Mouse (Mus musculus) G1E (cell line): ENCODE measurements around the gene Tmem37. TPM values are rescaled to one million over a fixed set of nuclear protein-coding genes. Genes with fewer than 3 reads are reported as not detected.

Source experiments
- ATAC-seq: 2 replicates; pipeline ENCODE4 v1.8.0; 2016; ENCODE audit warnings: mild to moderate bottlenecking; ENCODE audit not compliant: insufficient number of reproducible peaks, poor library complexity, low FRiP score, severe bottlenecking; ENCODE audit errors: extremely low read depth
- DNase-seq: peaks from one replicate; pipeline ENCODE4 v3.0.0; 2012; ENCODE audit warnings: low spot score
- H3K27me3 ChIP-seq: 2 replicates; pipeline ENCODE4 v1.6.1; 2012; ENCODE audit warnings: mild to moderate bottlenecking, low read length, inconsistent platforms; ENCODE audit not compliant: insufficient read depth
- H3K36me3 ChIP-seq: replicated peaks from 2 replicates; pipeline ENCODE3; 2012; ENCODE audit warnings: mild to moderate bottlenecking, inconsistent platforms
- H3K4me1 ChIP-seq: 2 replicates; pipeline ENCODE4 v1.6.1; 2012; ENCODE audit warnings: low read depth, low read length, inconsistent platforms, mixed read lengths; ENCODE audit not compliant: insufficient read depth
- H3K4me3 ChIP-seq: 2 replicates; pipeline ENCODE4 v1.5.1; 2012; ENCODE audit warnings: low read depth, mild to moderate bottlenecking, inconsistent platforms, low read length, moderate library complexity, mixed read lengths
- H3K9me3 ChIP-seq: replicated peaks from 2 replicates; pipeline ENCODE4 v1.6.1; 2012; ENCODE audit warnings: inconsistent platforms
- CTCF ChIP-seq: IDR thresholded peaks from 2 replicates; pipeline ENCODE4 v1.5.1; 2012; ENCODE audit warnings: low read depth, low read length, inconsistent platforms, mixed read lengths
- GATA1 ChIP-seq: IDR thresholded peaks from 2 replicates; pipeline ENCODE4 v1.6.1; 2012; ENCODE audit warnings: borderline replicate concordance, low read length, inconsistent platforms, mixed read lengths
- GATA2 ChIP-seq: IDR thresholded peaks from 2 replicates; pipeline ENCODE4 v1.6.1; 2012; ENCODE audit warnings: low read depth, low read length, inconsistent platforms, borderline replicate concordance
- POLR2AphosphoS5 ChIP-seq: IDR thresholded peaks from 2 replicates; pipeline ENCODE4 v1.6.1; 2012; ENCODE audit warnings: low read depth, low read length, inconsistent platforms; ENCODE audit not compliant: insufficient replicate concordance
- TAL1 ChIP-seq: conservative IDR thresholded peaks from 2 replicates; pipeline ENCODE4 v1.6.1; 2012; ENCODE audit warnings: low read depth, low read length, inconsistent platforms, mixed read lengths
- polyA plus RNA-seq: library from polyadenylated mRNA; stranded (reverse); fragments of >175 nt; gene quantifications from 2 replicates; pipeline ENCODE4 v1.2.3, GENCODE M21; 2012
- total RNA-seq, 2 experiments: library from RNA; stranded (forward) in 1 of 2; stranded (reverse) in 1 of 2; fragments of 200-1000 nt in 1 of 2; fragments of >200 nt in 1 of 2; fragmentation: Nextera tagmentation in 1 of 2; gene quantifications; 2 replicates each; pipeline ENCODE4 v1.2.3; 2014 to 2017

The Tmem37 gene
- total and polyA plus RNA-seq, 3 experiments, result 0.22 TPM; not detected in 2

- Histone ChIP-seq H3K4me3 (peak overlapping the region; percentile 72; the same call in 1 of the 2 replicates), H3K27me3 (no peaks in the 10 kb centered on the region), H3K36me3 (peaks cover 66% of the 10 kb centered on the region), H3K9me3 (peaks cover 14% of the 10 kb centered on the region), H3K4me1 (peaks cover 58% of the 10 kb centered on the region)
- DNase-seq (no peak), ATAC-seq (no peak)
- TF ChIP-seq GATA1, result no peak
- TF ChIP-seq GATA2, result no peak
- TF ChIP-seq TAL1, result no peak
- TF ChIP-seq POLR2AphosphoS5, result no peak
- TF ChIP-seq CTCF, result no peak
Measured at GRCm38 (mm10) chr1:120119389-120119788, 45.5 kb upstream of the Tmem37 start.

GRCm38 (mm10) chr1:120118854-120119253 lies 45.0 kb upstream of the Tmem37 start:
- TF ChIP-seq GATA2 (no peak), GATA1 (no peak), TAL1 (no peak), CTCF (no peak), POLR2AphosphoS5 (no peak)
- peaks cover 68% of the 10 kb centered on the region for H3K36me3 ChIP-seq
- DNase-seq, result no peak
- H3K4me1 ChIP-seq, result peaks cover 55% of the 10 kb centered on the region
- H3K27me3 ChIP-seq, result no peaks in the 10 kb centered on the region
- H3K9me3 ChIP-seq, result peaks cover 17% of the 10 kb centered on the region
- H3K4me3 ChIP-seq, result peak overlapping the region; percentile 29; the same call in 1 of the 2 replicates
- ATAC-seq, result no peak

- Histone ChIP-seq H3K4me3 (no peak overlapping the region), H3K9me3 (peaks cover 17% of the 10 kb centered on the region), H3K4me1 (peaks cover 48% of the 10 kb centered on the region), H3K36me3 (peaks cover 89% of the 10 kb centered on the region), H3K27me3 (no peaks in the 10 kb centered on the region)
- TF ChIP-seq TAL1 (no peak), CTCF (no peak), GATA2 (no peak), POLR2AphosphoS5 (no peak), GATA1 (no peak)
- ATAC-seq (no peak), DNase-seq (no peak)
Measured at GRCm38 (mm10) chr1:120116106-120116505, 42.2 kb upstream of the Tmem37 start.

- H3K4me3 ChIP-seq, result no peak overlapping the region
- H3K9me3 ChIP-seq, result peaks cover 17% of the 10 kb centered on the region
- TF ChIP-seq CTCF (no peak), TAL1 (no peak), POLR2AphosphoS5 (no peak), GATA2 (no peak), GATA1 (no peak)
- H3K27me3 ChIP-seq, result no peaks in the 10 kb centered on the region
- DNase-seq (no peak), ATAC-seq (no peak)
- H3K36me3 ChIP-seq, result peaks cover 93% of the 10 kb centered on the region
- H3K4me1 ChIP-seq, result peaks cover 48% of the 10 kb centered on the region
Measured at GRCm38 (mm10) chr1:120115671-120116081, 41.8 kb upstream of the Tmem37 start.

- Histone ChIP-seq H3K36me3 (peaks cover 68% of the 10 kb centered on the region), H3K4me3 (no peak overlapping the region)
- peak; percentile 46 for ATAC-seq
Measured at GRCm38 (mm10) chr1:120112251-120113187, 38.6 kb upstream of the Tmem37 start.

GRCm38 (mm10) chr1:120111766-120112165 lies 37.9 kb upstream of the Tmem37 start:
- Histone ChIP-seq H3K36me3 (peaks cover 60% of the 10 kb centered on the region), H3K9me3 (peaks cover 17% of the 10 kb centered on the region), H3K27me3 (no peaks in the 10 kb centered on the region; the same call in 1 of the 2 replicates), H3K4me1 (peaks cover 17% of the 10 kb centered on the region), H3K4me3 (no peak overlapping the region)
- ATAC-seq, result no peak
- TF ChIP-seq GATA2 (no peak), CTCF (no peak), POLR2AphosphoS5 (no peak), GATA1 (no peak), TAL1 (no peak)
- DNase-seq, result no peak

More at GRCm38 (mm10) chr1:120112251-120113187, 38.6 kb upstream of the Tmem37 start:
- DNase-seq, result no peak
- Histone ChIP-seq H3K27me3 (no peaks in the 10 kb centered on the region; the same call in 1 of the 2 replicates), H3K9me3 (peaks cover 17% of the 10 kb centered on the region), H3K4me1 (peaks cover 19% of the 10 kb centered on the region)
- TF ChIP-seq POLR2AphosphoS5 (no peak), GATA2 (no peak), CTCF (no peak), TAL1 (no peak), GATA1 (no peak)
